Mouse (Mus musculus) neutrophil, adult 59 days (primary cell): Measurements from ENCODE around the gene Yipf6. TPM values are rescaled to one million over a fixed set of nuclear protein-coding genes. Genes with fewer than 3 reads are reported as not detected.

Experiments used
- total RNA-seq, 2 experiments: library from RNA; stranded (reverse); gene quantifications; 1 replicate in 1 of 2; 2 replicates in 1 of 2; pipeline ENCODE4 v1.2.4; 2023

Gene Yipf6
- total RNA-seq = 10 to 100 TPM; 10.4 to 12.7 TPM

DNA sequence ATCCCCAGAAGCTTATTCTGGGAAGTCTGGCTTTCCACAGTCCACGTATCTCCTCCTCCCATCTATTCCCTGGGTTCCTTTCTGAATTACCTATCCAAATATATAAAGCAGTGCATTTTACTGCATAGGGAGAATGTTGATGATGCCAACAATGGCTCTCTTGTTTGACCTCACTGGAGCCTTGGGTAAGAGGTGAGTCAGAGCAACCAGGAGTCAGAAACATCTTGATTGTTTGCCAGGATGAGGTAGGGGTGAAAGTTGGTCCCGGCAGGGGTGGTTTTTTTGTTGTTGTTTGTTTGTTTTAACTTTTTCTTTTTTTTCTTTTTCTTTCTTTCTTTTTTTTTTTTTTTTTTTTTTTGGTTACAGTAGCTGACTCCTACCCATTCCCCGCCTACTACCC is at the start of gene Yipf6:
Yipf6 (plus strand) TSS at position 216 of the 400 bp plus-strand sequence.

DNA sequence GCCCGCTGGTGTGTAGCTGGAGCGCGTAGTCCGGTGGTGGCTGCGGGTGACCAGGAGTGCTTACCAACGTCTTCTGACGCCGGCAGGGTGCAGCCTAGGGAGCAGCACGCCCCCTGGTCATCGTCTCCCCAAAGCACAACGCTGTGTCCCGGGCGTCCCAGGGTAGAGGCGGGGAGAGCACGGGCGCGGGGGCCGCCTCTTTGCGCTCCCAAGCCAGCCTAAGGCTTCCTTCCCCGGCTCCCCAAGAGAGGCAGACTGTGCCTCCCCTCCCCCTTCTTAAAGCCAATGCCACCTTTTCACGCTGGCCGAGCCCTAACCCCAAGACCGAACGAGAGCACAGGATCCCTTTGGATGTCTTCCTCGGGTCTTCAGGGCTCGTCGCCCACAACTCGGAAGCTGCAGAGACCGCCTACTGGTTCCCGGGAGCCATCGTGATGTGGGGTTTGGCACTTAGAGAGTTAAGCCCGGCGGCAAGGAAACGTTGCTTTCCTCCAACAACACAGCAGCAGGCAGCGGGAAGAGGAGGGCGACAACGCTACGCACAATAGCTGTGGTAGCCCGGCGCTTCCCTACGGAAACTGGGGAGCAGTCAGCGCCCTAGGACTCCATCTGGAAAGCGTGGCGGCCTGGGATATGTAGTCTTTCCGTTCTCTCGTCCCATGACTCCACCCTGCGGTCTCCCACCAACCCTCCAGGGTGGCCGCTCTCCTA is 45.6 kb upstream of the Yipf6 start, which contains the start of gene Ophn1:
Ophn1 (minus strand) TSS at position 620 of the 711 bp plus-strand sequence.

Other genes with a start within 250 kb of the Yipf6 start
- 1 to 10 TPM; 3.5 to 4.4 TPM for gene Ophn1, start 45.3 kb upstream of the Yipf6 start, total RNA-seq
- 10 to 100 TPM; 18.5 to 19.7 TPM for gene Stard8, start 66.9 kb downstream of the Yipf6 start, total RNA-seq
- gene Efnb1, start 199.8 kb downstream of the Yipf6 start, total RNA-seq = 1 to 10 TPM; 1.9 to 2.0 TPM